Mouse (Mus musculus): Measurements from ENCODE around the gene Cep170b.
A peak's percentile ranks its signal among the peaks of the same experiment; 100 is the strongest.

Gene Cep170b

GRCm38 (mm10) chr12:112761411-112761810 is 41.2 kb downstream of the Cep170b start:
- peak in 1 of 2 experiments; percentile 1 for DNase-seq (ENCODE audit: low read depth in 1 of 2, low spot score in 2 of 2)

GRCm38 (mm10) chr12:112762018-112762417 is 41.8 kb downstream of the Cep170b start:
- peak; percentile 65 to 71 for DNase-seq (ENCODE audit: low read depth in 1 of 2, low spot score in 2 of 2)

- DNase-seq (ENCODE audit: low read depth in 1 of 2, low spot score in 2 of 2), result no peak
These were observed 42.9 kb downstream of the Cep170b start for GRCm38 (mm10) chr12:112763176-112763575.

GRCm38 (mm10) chr12:112764141-112764540 is 43.9 kb downstream of the Cep170b start:
- peak in 1 of 2 experiments; percentile 0 for DNase-seq (ENCODE audit: low read depth in 1 of 2, low spot score in 2 of 2)

- DNase-seq (ENCODE audit: low read depth in 1 of 2, low spot score in 2 of 2), result peak in 1 of 2 experiments; percentile 1
These were observed 44.7 kb downstream of the Cep170b start for GRCm38 (mm10) chr12:112764991-112765390.

GRCm38 (mm10) chr12:112766586-112766985 is 46.3 kb downstream of the Cep170b start:
- peak in 1 of 2 experiments; percentile 0 for DNase-seq (ENCODE audit: low read depth in 1 of 2, low spot score in 2 of 2)

- no peak for DNase-seq (ENCODE audit: low read depth in 1 of 2, low spot score in 2 of 2)
These were observed 47.0 kb downstream of the Cep170b start for GRCm38 (mm10) chr12:112767036-112767890.

- DNase-seq (ENCODE audit: low read depth in 1 of 2, low spot score in 2 of 2), result peak in 1 of 2 experiments; percentile 1
These were observed 47.9 kb downstream of the Cep170b start for GRCm38 (mm10) chr12:112768166-112768565.

- DNase-seq (ENCODE audit: low read depth in 1 of 2, low spot score in 2 of 2), result peak in 1 of 2 experiments; percentile 1
These were observed 48.8 kb downstream of the Cep170b start for GRCm38 (mm10) chr12:112769031-112769430.

GRCm38 (mm10) chr12:112769751-112770150 is 49.5 kb downstream of the Cep170b start:
- no peak for DNase-seq (ENCODE audit: low read depth in 1 of 2, low spot score in 2 of 2)

GRCm38 (mm10) chr12:112770396-112770795 is 50.1 kb downstream of the Cep170b start:
- DNase-seq (ENCODE audit: low read depth in 1 of 2, low spot score in 2 of 2), result peak in 1 of 2 experiments; percentile 0

GRCm38 (mm10) chr12:112772306-112772705 is 52.1 kb downstream of the Cep170b start:
- DNase-seq (ENCODE audit: low read depth in 1 of 2, low spot score in 2 of 2), result peak in 1 of 2 experiments; percentile 1

- no peak for DNase-seq (ENCODE audit: low read depth in 1 of 2, low spot score in 2 of 2)
These were observed 53.1 kb downstream of the Cep170b start for GRCm38 (mm10) chr12:112773366-112773765.

- peak in 1 of 2 experiments; percentile 0 for DNase-seq (ENCODE audit: low read depth in 1 of 2, low spot score in 2 of 2)
These were observed 53.8 kb downstream of the Cep170b start for GRCm38 (mm10) chr12:112774026-112774425.

GRCm38 (mm10) chr12:112774481-112774880 is 54.2 kb downstream of the Cep170b start:
- DNase-seq (ENCODE audit: low read depth in 1 of 2, low spot score in 2 of 2), result peak in 1 of 2 experiments; percentile 0

- DNase-seq (ENCODE audit: low read depth in 1 of 2, low spot score in 2 of 2), result no peak
These were observed 70.8 kb downstream of the Cep170b start for GRCm38 (mm10) chr12:112791026-112791425.

GRCm38 (mm10) chr12:112793601-112794355 is 73.5 kb downstream of the Cep170b start:
- no peak for DNase-seq (ENCODE audit: low read depth in 1 of 2, low spot score in 2 of 2)

- DNase-seq (ENCODE audit: low read depth in 1 of 2, low spot score in 2 of 2), result no peak
These were observed 74.1 kb downstream of the Cep170b start for GRCm38 (mm10) chr12:112794356-112794816.

GRCm38 (mm10) chr12:112794998-112795397 is 74.7 kb downstream of the Cep170b start:
- no peak for DNase-seq (ENCODE audit: low read depth in 1 of 2, low spot score in 2 of 2)

- DNase-seq (ENCODE audit: low read depth in 1 of 2, low spot score in 2 of 2), result peak in 1 of 2 experiments; percentile 27
These were observed 75.3 kb downstream of the Cep170b start for GRCm38 (mm10) chr12:112795466-112796104.

Measured in monocyte, adult 2 months (primary cell).